Mouse (Mus musculus) liver, adult 2 months (tissue): ENCODE results near the gene Ubtd2. TPM values are rescaled to one million over a fixed set of nuclear protein-coding genes. Genes with fewer than 3 reads are reported as not detected.

Experiments
- DNase-seq: peaks from one replicate; pipeline ENCODE4 v3.0.0-alpha.2; 2011; ENCODE audit warnings: low read depth, low spot score; ENCODE audit errors: extremely low read depth
- H3K27ac ChIP-seq: fragments of 200-500 bp; replicated peaks from 2 replicates; pipeline ENCODE4 v1.5.1; 2012; ENCODE audit warnings: low read depth, mild to moderate bottlenecking, control low read depth, inconsistent platforms, low read length; ENCODE audit not compliant: insufficient read depth
- H3K27me3 ChIP-seq: fragments of 200-500 bp; 2 replicates; pipeline ENCODE4 v1.6.1; 2012; ENCODE audit warnings: mild to moderate bottlenecking, moderate library complexity, low read length, inconsistent platforms; ENCODE audit not compliant: control insufficient read depth, insufficient read depth
- H3K36me3 ChIP-seq: fragments of 200-500 bp; 2 replicates; pipeline ENCODE4 v1.6.1; 2012; ENCODE audit warnings: low read length, inconsistent platforms; ENCODE audit not compliant: control insufficient read depth, insufficient read depth
- H3K4me1 ChIP-seq: fragments of 200-500 bp; 2 replicates; pipeline ENCODE4 v1.6.1; 2011; ENCODE audit warnings: low read length; ENCODE audit not compliant: control insufficient read depth, insufficient read depth
- H3K4me3 ChIP-seq: fragments of 200-500 bp; 2 replicates; pipeline ENCODE4 v1.5.1; 2011; ENCODE audit warnings: low read depth, mild to moderate bottlenecking, control low read depth, low read length, moderate library complexity; ENCODE audit not compliant: insufficient read depth
- H3K79me2 ChIP-seq: fragments of 200-500 bp; 2 replicates; pipeline ENCODE4 v1.6.1; 2012; ENCODE audit warnings: inconsistent platforms, mild to moderate bottlenecking, low read length, moderate library complexity; ENCODE audit not compliant: control insufficient read depth, insufficient read depth
- H3K9ac ChIP-seq: fragments of 200-500 bp; 2 replicates; pipeline ENCODE4 v1.6.1; 2012; ENCODE audit warnings: low read depth, mild to moderate bottlenecking, control low read depth, inconsistent platforms, low read length
- CTCF ChIP-seq: fragments of 200-500 bp; IDR thresholded peaks from 2 replicates; pipeline ENCODE4 v1.5.1; 2011; ENCODE audit warnings: low read depth, low read length, control low read depth
- POLR2A ChIP-seq: fragments of 200-500 bp; IDR thresholded peaks from 2 replicates; pipeline ENCODE4 v1.6.1; 2011; ENCODE audit warnings: low read length, control low read depth; ENCODE audit not compliant: insufficient read depth; ENCODE audit errors: extremely low read depth
- WGBS: fragments of 180-500 bp; shearing (Covaris S2); methylation state at CpG from one replicate; pipeline ENCODE4 v1.1.7; 2018; 5-methylcytosine and 5-hydroxymethylcytosine counted together
- polyA plus RNA-seq: library from polyadenylated mRNA; depleted of rRNA; stranded (reverse); fragments of >200 nt; gene quantifications from 2 replicates; pipeline ENCODE4 v1.2.3, GENCODE M21; 2012
- total RNA-seq: library from RNA; depleted of rRNA; stranded (reverse); fragments of >200 nt; gene quantifications from 2 replicates; pipeline ENCODE4 v1.2.3, GENCODE M21; 2014

The Ubtd2 gene
- total and polyA plus RNA-seq, 2 experiments, result 1.5 to 1.8 TPM

GRCm38 (mm10) chr11:32551579-32552297 lies 96.6 kb downstream of the Ubtd2 start:
- no peaks in the 10 kb centered on the region for H3K27me3 ChIP-seq
- TF ChIP-seq CTCF (no peak), POLR2A (no peak)
- H3K4me1 ChIP-seq, result peaks cover 10% of the 10 kb centered on the region; the same call in 1 of the 2 replicates
- DNase-seq, result no peak
- H3K27ac ChIP-seq, result no peak overlapping the region
- H3K36me3 ChIP-seq, result no peaks in the 10 kb centered on the region
- H3K4me3 ChIP-seq, result no peak overlapping the region
- H3K9ac ChIP-seq, result no peak overlapping the region
- 88% methylated on average over 12 of the region's 12 CpGs for WGBS
- no peaks in the 10 kb centered on the region for H3K79me2 ChIP-seq

- Histone ChIP-seq H3K27ac (no peak overlapping the region; the same call in 1 of the 2 replicates), H3K36me3 (no peaks in the 10 kb centered on the region), H3K4me3 (no peak overlapping the region), H3K27me3 (no peaks in the 10 kb centered on the region), H3K9ac (no peak overlapping the region), H3K4me1 (peaks cover 10% of the 10 kb centered on the region; the same call in 1 of the 2 replicates), H3K79me2 (no peaks in the 10 kb centered on the region)
- peak; percentile 78 for DNase-seq
- 44% methylated on average over 13 of the region's 13 CpGs for WGBS
- TF ChIP-seq CTCF (no peak), POLR2A (no peak)
These were observed 97.4 kb downstream of the Ubtd2 start for GRCm38 (mm10) chr11:32552401-32553090.

GRCm38 (mm10) chr11:32553311-32554140 lies 98.4 kb downstream of the Ubtd2 start:
- H3K9ac ChIP-seq, result no peak overlapping the region
- H3K36me3 ChIP-seq, result no peaks in the 10 kb centered on the region
- H3K79me2 ChIP-seq, result no peaks in the 10 kb centered on the region
- TF ChIP-seq POLR2A (no peak), CTCF (no peak)
- DNase-seq, result no peak
- no peak overlapping the region; the same call in 1 of the 2 replicates for H3K27ac ChIP-seq
- H3K27me3 ChIP-seq, result no peaks in the 10 kb centered on the region
- peaks cover 10% of the 10 kb centered on the region; the same call in 1 of the 2 replicates for H3K4me1 ChIP-seq
- 66% methylated on average over 14 of the region's 14 CpGs for WGBS
- H3K4me3 ChIP-seq, result no peak overlapping the region

DNA sequence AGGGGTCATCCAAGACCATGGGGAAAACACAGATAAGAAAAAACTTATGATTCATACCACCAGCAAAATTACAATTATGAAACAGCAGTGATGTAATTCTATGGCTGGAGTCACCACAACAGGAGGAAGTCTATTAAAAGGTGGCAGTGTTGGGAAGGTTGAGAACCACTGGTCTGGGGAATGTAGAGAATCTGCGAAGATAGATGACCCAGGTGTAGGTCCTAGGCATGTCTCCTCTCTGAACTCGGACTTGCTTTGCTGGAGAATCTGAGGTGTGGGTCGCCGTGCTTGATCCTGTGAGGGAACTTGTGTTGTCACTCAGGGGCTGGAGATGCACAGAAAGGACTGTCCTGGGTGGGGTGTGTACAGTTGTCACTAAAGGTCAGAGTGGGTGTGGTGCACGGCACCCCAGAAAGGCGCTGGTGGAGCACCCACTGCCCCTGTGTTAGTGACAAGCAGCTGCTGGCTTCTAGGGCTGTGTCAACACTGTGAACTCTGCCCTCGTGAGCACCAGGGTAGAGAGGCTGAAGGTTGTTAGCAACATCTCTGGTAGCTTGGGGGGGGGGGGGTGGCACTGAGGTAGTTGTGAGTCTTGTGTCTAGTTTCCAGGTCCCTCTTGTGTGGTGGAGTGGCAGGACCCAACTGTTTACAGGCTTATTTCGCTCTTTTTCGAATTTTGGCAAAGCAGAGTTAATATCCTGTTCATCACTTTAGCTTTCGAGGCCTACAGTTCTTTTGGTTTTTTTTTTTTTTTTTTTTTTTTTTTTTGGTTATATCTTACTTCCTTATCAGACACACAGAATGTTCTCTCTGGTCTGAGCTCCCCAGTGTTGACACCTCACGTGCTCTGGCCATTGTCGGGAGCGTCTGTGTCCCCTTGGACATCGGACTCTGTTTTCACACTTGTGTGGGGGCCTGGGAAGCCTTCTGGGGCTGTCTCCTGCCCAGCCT lies 99.2 kb downstream of the Ubtd2 start:
- Histone ChIP-seq H3K4me1 (peaks cover 10% of the 10 kb centered on the region; the same call in 1 of the 2 replicates), H3K4me3 (no peak overlapping the region), H3K27me3 (no peaks in the 10 kb centered on the region), H3K36me3 (no peaks in the 10 kb centered on the region), H3K9ac (no peak overlapping the region), H3K79me2 (no peaks in the 10 kb centered on the region), H3K27ac (0 out of 2 replicates have a peak overlapping the region, but pooled peaks have one; percentile 5)
- DNase-seq, result peak; percentile 63
- no peak for TF ChIP-seq CTCF
- no peak for TF ChIP-seq POLR2A
- 44% methylated on average over 14 of the region's 14 CpGs for WGBS
